Mouse (Mus musculus) cortical plate, adult 2 months (tissue): Measurements from ENCODE around the gene Gm28048. TPM values are rescaled to one million over a fixed set of nuclear protein-coding genes. Genes with fewer than 3 reads are reported as not detected.

ENCODE experiments used
- H3K27ac ChIP-seq: fragments of 200-500 bp; 2 replicates; pipeline ENCODE4 v1.5.1; 2012; ENCODE audit warnings: low read length, control low read depth, inconsistent platforms; ENCODE audit not compliant: insufficient read depth
- H3K4me1 ChIP-seq: fragments of 200-500 bp; 2 replicates; pipeline ENCODE4 v1.6.1; 2011; ENCODE audit warnings: low read length; ENCODE audit not compliant: control insufficient read depth, insufficient read depth
- H3K4me3 ChIP-seq: fragments of 200-500 bp; 2 replicates; pipeline ENCODE4 v1.5.1; 2011; ENCODE audit warnings: mild to moderate bottlenecking, low read length, control low read depth; ENCODE audit not compliant: insufficient read depth
- CTCF ChIP-seq: fragments of 200-500 bp; IDR thresholded peaks from 2 replicates; pipeline ENCODE4 v1.5.1; 2011; ENCODE audit warnings: mild to moderate bottlenecking, control low read depth, low read length; ENCODE audit not compliant: insufficient read depth; ENCODE audit errors: extremely low read depth
- POLR2A ChIP-seq: fragments of 200-500 bp; IDR thresholded peaks from 2 replicates; pipeline ENCODE4 v1.6.1; 2011; ENCODE audit warnings: mild to moderate bottlenecking, low read length, control low read depth; ENCODE audit not compliant: insufficient read depth; ENCODE audit errors: extremely low read depth
- polyA plus RNA-seq: library from polyadenylated mRNA; depleted of rRNA; stranded (reverse); fragments of >200 nt; gene quantifications from 2 replicates; pipeline ENCODE4 v1.2.3, GENCODE M21; 2012; rRNA removed

Gene Gm28048
- polyA plus RNA-seq, 1 experiment: 7.3 TPM

DNA sequence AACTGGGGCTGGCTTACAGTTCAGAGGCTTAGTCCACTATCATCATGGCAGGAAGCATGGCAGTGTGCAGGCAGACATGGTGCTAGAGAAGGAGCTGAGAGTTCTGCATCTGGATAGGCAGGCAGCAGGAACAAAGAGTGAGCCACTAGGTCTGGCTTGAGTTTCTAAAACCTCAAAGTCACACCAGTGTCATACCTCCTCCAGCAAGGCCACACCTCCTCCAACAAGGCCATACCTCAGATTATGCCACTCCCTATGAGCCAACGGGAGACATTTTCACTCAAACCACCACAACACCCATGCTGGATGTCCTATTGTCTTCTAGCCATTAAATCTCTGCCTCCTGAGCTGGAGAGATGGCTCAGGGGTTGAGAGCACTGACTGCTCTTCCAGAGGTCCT, 176.7 kb downstream of the Gm28048 start:
- Histone ChIP-seq H3K4me1 (no peaks in the 10 kb centered on the region), H3K4me3 (no peak overlapping the region), H3K27ac (no peak overlapping the region)
- no peak for TF ChIP-seq POLR2A
- no peak for TF ChIP-seq CTCF

DNA sequence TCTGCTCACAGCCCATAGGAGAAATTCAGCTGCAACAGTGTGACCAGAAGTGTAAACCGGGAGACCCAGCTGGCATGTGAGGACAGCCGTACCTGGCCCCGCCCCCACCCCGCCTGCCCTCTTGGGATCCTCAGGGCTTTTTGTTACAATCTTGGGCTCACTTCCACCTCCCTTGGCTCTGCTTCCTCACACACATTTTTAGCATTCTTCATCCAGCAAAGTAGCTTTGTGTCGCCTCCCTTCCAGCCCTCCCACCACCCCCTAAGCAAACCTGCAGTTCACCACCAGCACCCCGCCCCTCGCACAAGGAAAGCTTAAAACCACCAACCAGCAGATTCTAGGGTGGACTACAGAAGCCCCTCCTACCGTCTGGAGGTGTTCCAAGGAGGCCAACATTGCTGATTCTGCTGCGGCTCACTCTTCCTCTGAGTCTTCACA, 181.9 kb downstream of the Gm28048 start:
- no peak for TF ChIP-seq CTCF
- TF ChIP-seq POLR2A: no peak
- peak overlapping the region; percentile 17; the same call in 1 of the 2 replicates for H3K27ac ChIP-seq
- no peak overlapping the region for H3K4me3 ChIP-seq
- no peaks in the 10 kb centered on the region for H3K4me1 ChIP-seq

DNA sequence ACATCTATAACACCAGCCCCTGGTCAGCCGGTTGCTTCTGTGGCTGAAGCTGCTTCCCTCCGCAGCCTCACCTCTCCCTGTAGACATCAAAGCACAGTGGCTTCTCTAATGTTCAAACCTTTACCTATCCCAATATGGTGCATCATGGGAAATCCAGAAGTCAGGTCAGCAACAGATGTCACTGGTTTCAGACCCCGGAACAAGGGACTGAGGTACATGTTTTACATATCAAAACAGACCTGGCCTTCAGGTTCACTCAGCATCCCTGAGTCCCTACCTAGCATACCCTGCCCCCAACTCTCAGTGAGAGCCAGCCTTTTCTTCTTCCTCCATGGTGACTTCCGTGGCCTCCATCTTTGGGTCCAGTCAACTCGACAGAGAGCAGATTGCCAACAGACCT, 183.0 kb downstream of the Gm28048 start:
- Histone ChIP-seq H3K27ac (no peak overlapping the region), H3K4me3 (no peak overlapping the region), H3K4me1 (no peaks in the 10 kb centered on the region)
- TF ChIP-seq CTCF (no peak), POLR2A (no peak)

DNA sequence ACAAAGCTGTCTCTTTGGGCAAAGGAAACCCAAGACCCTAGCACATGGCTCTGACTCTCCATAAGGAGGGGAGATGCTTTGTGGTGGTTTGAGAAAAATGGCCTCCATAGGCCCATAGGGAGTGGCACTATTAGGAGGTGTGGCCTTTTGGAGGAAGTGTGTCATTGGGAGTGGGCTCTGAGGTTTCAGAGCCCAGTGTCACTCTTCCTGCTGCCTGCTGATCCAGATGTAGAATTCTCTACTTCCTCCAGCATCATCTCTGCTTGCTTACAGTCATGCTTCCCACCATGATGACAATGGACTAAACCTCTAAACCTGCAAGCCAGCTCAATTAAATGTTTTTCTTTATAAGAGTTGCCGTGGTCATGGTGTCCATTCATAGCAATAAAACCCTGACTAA, 187.2 kb downstream of the Gm28048 start:
- TF ChIP-seq POLR2A: no peak
- no peak overlapping the region for H3K27ac ChIP-seq
- H3K4me1 ChIP-seq: no peaks in the 10 kb centered on the region
- H3K4me3 ChIP-seq: no peak overlapping the region

DNA sequence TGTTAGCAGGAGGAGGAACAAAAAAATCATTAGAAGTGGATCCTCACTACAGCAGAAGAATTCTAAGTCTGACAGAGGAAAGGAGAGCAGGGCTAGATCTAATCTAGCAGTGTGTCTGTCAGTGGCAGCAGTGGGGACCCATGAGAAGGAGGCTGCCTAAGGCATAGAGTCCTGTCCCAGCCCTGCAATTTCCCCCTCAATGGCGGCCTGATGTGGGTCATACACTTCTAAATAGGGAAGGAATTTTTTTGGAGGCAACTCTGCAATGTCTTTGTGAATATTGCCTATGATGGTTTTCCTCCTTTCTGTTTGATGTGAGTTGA, 188.0 kb downstream of the Gm28048 start:
- H3K4me3 ChIP-seq: no peak overlapping the region
- TF ChIP-seq POLR2A (no peak), CTCF (no peak)
- H3K4me1 ChIP-seq: no peaks in the 10 kb centered on the region
- no peak overlapping the region for H3K27ac ChIP-seq

DNA sequence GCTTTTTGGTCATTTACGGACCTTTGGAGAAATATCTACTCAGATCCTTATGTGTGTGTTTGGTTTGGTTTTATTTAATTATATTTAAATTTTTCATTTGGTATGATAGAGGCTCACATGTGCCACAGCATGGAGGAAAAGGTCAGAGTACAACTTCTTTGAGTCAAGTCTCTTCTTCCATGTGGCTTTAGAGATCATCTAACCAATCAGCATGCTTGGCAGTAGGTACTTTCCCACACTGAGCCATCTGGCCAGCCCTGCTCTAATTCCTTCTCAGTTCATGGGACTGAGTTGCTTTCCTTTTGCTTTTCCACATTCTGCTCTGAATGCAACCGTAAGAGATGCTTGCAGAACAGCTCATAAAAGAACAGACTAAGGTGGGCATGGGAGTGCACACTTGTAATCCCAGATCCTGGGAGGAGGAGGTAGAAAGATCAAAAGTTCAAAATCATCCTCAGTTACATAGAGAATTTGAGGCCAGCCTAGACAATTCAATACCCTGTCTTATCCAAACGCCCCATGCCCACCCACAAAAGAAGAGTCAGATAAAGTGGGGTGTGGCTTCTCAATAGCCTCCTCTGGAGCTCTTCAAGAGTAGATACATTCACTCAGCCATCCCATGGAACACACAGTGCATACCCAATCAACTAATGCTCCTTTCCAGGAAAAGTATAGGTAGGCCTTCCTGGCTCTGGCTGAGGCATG, 188.6 kb downstream of the Gm28048 start:
- Histone ChIP-seq H3K27ac (no peak overlapping the region), H3K4me3 (no peak overlapping the region), H3K4me1 (no peaks in the 10 kb centered on the region)
- TF ChIP-seq CTCF: no peak
- no peak for TF ChIP-seq POLR2A

DNA sequence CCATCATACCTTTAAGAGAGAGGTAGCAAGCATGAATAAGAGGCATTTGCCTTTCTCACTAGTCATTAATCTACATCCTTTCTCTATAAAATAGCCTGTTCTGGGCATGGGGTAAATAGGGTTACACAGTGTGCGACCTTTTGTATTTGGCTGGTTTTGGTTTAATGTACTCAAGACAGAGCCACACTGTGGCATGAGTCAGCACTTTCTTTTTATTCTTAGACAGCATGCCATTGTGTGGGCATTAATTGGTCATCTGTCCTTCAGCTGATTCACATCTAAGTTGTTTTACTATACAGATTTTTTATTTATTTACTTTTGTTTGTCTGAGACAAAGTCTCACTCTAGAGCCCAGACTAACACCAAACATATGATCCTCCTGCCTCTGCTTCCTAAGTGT, 189.7 kb downstream of the Gm28048 start:
- H3K4me3 ChIP-seq: no peak overlapping the region
- no peaks in the 10 kb centered on the region for H3K4me1 ChIP-seq
- no peak for TF ChIP-seq POLR2A
- no peak for TF ChIP-seq CTCF
- no peak overlapping the region for H3K27ac ChIP-seq

DNA sequence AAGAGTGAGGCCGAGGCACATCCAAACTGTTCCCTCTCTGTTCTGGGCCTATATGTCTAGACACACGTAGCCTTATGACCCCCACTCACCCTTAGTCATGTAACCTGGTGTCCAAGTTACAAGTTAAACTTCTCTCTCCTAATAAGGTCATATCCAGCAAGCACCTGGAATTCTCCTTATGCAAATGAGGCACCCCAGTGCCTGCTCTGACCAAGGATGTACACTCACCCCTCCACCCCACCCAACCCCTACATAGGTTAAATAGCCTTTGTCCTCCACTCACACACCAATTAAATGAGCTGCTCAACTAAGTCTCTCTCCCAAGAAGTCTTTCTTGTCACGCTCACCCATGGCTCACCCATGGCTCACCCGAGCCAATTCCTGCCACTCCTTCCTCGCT, 190.2 kb downstream of the Gm28048 start:
- Histone ChIP-seq H3K4me1 (no peaks in the 10 kb centered on the region), H3K27ac (no peak overlapping the region), H3K4me3 (no peak overlapping the region)
- no peak for TF ChIP-seq CTCF
- TF ChIP-seq POLR2A: no peak

DNA sequence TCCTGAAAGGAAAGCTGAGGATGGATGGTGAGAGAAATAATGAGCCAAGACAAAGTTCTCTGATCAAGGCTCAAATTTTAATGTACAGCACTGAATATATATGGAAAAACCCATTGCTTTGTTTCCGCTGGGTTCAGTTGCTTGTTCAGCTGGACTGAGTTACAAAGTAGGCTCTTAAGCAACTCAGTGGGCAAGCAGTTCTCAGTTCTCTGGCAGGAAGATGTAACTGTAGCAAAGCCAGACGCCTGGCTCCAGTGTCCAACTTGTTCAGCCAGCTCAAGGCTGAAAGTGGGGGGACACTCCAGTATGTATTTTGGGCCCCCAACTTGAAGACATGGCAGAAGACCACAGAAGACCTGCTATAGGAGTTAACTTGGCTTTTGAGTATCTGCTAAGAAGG, 194.1 kb downstream of the Gm28048 start:
- no peaks in the 10 kb centered on the region for H3K4me1 ChIP-seq
- TF ChIP-seq POLR2A: no peak
- no peak for TF ChIP-seq CTCF
- H3K27ac ChIP-seq: no peak overlapping the region
- H3K4me3 ChIP-seq: no peak overlapping the region

Other genes with a start within 250 kb of the Gm28048 start
- gene B3gnt2, start 121.1 kb downstream of the Gm28048 start, polyA plus RNA-seq: 11.2 and 11.4 TPM in 2 replicates
- 54.6 and 58.5 TPM in 2 replicates for gene Zrsr1, start 10.1 kb downstream of the Gm28048 start, polyA plus RNA-seq
- 39.4 TPM in 2 replicates for gene Commd1, start 292 bp upstream of the Gm28048 start, polyA plus RNA-seq
- gene Cct4, start 8.4 kb upstream of the Gm28048 start, polyA plus RNA-seq: 62.2 and 64.7 TPM in 2 replicates
- gene Fam161a, start 25.4 kb upstream of the Gm28048 start, polyA plus RNA-seq: 3.5 and 5.3 TPM in 2 replicates